Mouse (Mus musculus): ENCODE results near the gene Spata20.

Spata20 gene

GRCm38 (mm10) chr11:94486001-94486400, at the start of gene Spata20:
Gene Spata20 (minus strand): TSS chr11:94486179.
- peak; percentile 87 for DNase-seq

GRCm38 (mm10) chr11:94533171-94533570, 47.2 kb upstream of the Spata20 start:
- DNase-seq, result no peak

DNA sequence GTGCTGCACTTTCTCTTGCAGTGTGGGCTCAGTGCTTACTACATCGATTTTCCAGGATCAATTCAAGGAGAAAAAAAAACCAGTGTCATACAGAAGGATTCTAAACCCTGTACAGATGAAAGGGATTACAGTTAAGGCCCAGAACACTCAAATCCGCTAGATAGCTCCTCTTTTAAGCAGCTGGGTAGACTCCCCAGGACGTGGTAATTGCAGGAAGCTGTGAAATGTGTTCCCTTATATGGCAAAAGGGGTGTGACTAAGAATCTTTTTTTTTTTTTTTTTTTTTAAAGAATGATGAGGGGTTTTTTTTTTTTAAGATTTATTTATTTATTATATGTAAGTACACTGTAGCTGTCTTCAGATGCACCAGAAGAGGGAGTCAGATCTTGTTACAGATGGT, 42.9 kb upstream of the Spata20 start:
- no peak for DNase-seq

GRCm38 (mm10) chr11:94526171-94526879, 40.3 kb upstream of the Spata20 start:
- no peak for DNase-seq

- DNase-seq, result peak; percentile 73
These were observed 35.4 kb upstream of the Spata20 start, which contains the start of gene Mycbpap for GRCm38 (mm10) chr11:94521219-94521843. Gene Mycbpap (minus strand): TSS chr11:94521742.

- no peak for DNase-seq
These were observed 27.5 kb upstream of the Spata20 start for GRCm38 (mm10) chr11:94513452-94513851.

- no peak for DNase-seq
These were observed 23.0 kb upstream of the Spata20 start for GRCm38 (mm10) chr11:94508976-94509375.

DNA sequence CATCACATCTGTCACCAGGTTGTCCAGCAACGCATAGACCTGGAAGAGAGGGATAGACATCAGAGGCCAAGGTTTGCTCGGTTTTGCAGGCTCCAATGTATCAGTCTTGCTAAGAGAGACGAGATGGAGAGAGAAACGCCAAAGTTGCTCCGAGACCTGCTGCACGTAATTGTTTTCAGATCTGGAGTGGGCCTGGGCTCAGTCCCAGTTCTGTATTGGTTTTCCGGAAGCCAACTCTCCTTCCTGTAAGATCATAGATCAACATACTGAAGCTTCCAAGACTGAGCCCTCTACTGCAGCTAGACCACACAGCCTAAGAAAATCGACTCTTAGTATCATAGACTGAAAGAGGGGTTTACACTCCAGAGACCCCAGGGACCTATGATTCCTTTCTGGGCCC, 15.5 kb upstream of the Spata20 start:
- no peak for DNase-seq

DNA sequence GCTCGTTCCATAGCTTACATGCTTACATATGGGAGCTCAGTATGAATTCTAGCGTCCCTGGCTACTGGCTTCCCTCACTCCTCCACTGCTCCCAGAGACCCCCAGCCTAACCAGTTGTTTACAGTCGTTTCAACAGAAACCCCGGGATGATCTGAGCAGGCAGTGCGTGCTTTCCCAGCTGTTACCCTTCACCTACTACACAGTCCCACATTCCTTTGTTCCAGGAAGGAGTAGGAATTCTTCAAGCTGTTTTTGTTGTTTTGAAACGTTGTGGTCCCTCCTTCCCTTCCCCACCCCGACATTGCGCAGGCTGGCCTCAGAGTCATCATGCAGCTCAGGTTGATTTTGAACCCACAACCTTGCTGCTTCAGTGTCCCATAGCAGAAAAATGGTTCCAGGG, 14.4 kb upstream of the Spata20 start:
- no peak for DNase-seq

DNA sequence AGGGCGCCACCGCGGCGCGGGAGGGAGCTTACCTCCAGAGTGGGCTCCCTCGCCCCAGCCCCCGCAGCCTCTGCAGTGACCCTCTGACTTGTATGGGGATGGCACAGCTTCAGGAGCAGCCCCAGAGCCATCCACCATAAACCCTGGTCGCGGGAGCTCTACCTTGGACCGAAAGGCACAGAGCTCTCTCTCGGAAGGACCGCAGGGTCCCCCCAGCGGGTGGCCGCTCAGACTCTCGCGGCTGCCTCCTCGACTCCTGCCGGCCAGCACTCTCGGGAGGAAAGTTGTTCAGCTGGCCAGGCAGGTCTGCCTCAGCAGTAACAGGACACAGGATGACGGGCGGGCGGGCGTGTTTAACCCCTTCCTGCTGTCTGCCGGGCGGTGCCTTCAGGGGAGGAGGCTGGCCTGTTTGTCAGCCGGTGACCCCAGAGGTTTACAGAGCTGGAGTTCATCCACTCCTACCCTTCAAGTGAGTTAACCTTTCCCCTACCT, 13.7 kb upstream of the Spata20 start, which contains the start of gene Epn3:
TSS of gene Epn3 (minus strand) at position 314 of the 492 bp plus-strand sequence.
- peak; percentile 71 for DNase-seq

DNA sequence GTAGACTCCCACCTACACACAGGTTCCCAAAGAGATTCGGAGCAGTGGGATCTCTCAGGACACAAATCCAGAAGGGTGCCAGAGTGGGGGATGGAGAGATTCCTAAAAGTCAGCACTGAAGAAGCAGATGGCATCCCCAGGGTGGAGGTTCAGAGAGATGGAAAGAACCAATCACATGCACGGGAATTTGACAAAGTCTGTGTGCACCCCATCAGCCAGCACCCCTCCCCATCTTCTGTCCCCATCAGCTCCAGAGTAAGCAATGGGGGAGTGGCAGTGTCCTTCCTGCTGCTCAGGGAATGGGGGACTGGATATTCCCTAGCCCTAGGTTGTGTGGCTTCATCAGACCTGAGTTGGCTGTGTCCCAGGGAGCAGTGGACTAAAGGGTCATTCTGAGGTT, 13.1 kb upstream of the Spata20 start:
- peak; percentile 93 for DNase-seq

- peak; percentile 84 for DNase-seq
These were observed 12.4 kb upstream of the Spata20 start for GRCm38 (mm10) chr11:94498093-94498996.

DNA sequence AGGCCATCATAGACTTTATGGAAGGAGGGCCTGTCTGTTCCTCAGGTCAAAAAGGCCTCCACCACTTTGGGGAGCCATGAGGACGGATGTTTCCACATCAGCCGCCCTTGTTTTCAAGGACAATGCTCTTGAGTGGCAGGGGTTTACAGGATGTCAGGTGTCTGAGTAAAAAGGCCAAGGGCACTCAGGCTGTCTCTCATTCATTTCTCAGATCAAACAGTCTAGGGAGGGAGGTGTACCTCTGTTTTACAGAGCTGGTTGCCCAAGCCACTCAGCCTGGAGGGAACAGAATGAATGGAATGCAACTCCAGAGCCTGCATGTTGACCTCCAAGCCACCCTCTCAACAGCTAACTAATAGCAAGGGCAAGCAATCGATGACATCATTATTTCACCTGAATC, 9.4 kb upstream of the Spata20 start:
- DNase-seq, result no peak

GRCm38 (mm10) chr11:94491749-94492099, 5.7 kb upstream of the Spata20 start:
- peak; percentile 30 for DNase-seq

DNA sequence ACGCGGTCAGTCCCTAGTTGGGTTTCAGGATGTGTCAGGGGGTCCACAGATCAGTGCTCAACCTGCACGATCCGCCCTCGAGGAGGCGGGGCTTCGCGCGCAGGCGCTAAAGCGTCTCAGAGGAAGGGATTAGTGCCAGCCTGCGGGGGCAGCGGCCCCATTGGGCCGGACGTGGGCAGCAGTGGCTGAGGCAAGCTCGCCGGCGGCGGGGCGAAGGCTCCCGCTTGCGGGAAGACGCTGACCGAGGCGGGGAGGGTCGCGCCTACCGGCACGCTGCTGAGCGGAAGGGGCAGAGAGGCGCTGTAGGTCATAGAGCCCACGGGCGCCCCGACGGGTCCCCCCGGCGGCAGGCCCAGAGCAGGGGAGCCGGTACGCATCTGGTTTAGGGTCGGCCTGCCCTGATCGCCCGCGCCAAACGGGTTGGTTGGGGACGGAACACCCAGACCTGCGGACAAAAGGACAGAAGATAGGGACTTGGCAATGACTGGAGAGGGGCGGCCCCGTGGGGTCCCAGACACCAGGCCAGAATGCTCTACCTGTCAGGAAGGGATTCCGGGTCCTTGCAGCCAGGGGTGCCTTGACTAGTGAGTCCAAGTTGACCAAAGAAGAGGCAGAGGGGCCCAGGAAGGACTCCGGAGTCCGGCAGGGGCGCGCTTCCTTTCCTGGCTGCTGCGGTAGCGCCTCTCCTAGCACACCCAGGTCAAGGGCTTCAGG, 5.2 kb upstream of the Spata20 start:
- peak; percentile 55 for DNase-seq

DNA sequence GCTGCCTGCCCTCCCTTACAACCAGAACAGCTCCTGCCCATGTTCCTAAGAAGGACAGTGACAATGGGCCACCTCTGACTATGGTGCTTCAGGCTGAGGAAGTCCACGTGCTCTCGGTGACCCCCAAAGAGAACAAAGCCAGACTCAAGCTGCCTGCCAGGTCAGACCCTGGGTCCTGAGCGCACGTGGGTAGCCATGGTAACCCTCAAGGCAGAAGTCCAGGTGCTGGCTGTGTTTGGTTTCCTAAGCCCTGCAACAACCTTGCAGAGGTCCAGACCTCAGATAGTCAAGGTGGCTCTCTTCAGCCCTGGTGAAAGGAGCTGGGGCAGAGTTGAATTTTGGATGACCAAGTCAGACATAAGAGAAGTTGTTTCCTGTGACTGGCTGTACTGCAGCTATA, 3.8 kb upstream of the Spata20 start:
- DNase-seq, result no peak

GRCm38 (mm10) chr11:94488767-94489533, 3.0 kb upstream of the Spata20 start:
- DNase-seq, result peak; percentile 23

GRCm38 (mm10) chr11:94485223-94485622, 756 bp downstream of the Spata20 start:
- peak; percentile 62 for DNase-seq

- DNase-seq, result peak; percentile 63
These were observed 1.3 kb downstream of the Spata20 start for GRCm38 (mm10) chr11:94484636-94485035.

GRCm38 (mm10) chr11:94483921-94484320, 2.1 kb downstream of the Spata20 start:
- DNase-seq, result peak; percentile 74

- peak; percentile 93 for DNase-seq
These were observed 2.5 kb downstream of the Spata20 start for GRCm38 (mm10) chr11:94483436-94483835.

- DNase-seq, result peak; percentile 68
These were observed 3.2 kb downstream of the Spata20 start for GRCm38 (mm10) chr11:94482738-94483137.
